Mouse (Mus musculus) adrenal gland, adult 2 months (tissue): ENCODE results near the gene Chrnb1. TPM values are rescaled to one million over a fixed set of nuclear protein-coding genes. Genes with fewer than 3 reads are reported as not detected.

Source experiments
- DNase-seq: peaks from one replicate; pipeline ENCODE4 v3.0.0; 2021
- polyA plus RNA-seq: library from polyadenylated mRNA; depleted of rRNA; stranded (reverse); fragments of >200 nt; gene quantifications from 2 replicates; pipeline ENCODE4 v1.2.3, GENCODE M21; 2012
- total RNA-seq, 2 experiments: library from RNA; stranded (reverse); gene quantifications; 2 replicates each; pipeline ENCODE4 v1.2.3; 2021

The Chrnb1 gene
- total and polyA plus RNA-seq, 3 experiments, result 1.7 to 3.1 (median 2.7) TPM

DNA sequence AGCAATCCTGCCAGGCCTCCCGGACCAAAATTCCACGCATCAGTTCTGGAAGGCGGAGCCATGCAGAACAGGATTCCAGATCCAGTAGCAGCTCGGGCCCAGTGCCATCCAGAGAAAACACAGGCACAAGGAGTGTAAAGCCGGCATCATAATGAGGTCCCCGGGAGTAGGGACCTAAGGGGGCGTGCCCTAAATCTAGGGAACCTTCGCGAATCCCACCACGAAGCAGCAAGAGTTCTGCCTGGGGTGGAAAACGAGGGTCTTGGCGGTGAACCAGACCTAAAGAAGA is 8.9 kb upstream of the Chrnb1 start:
- no peak for DNase-seq

DNA sequence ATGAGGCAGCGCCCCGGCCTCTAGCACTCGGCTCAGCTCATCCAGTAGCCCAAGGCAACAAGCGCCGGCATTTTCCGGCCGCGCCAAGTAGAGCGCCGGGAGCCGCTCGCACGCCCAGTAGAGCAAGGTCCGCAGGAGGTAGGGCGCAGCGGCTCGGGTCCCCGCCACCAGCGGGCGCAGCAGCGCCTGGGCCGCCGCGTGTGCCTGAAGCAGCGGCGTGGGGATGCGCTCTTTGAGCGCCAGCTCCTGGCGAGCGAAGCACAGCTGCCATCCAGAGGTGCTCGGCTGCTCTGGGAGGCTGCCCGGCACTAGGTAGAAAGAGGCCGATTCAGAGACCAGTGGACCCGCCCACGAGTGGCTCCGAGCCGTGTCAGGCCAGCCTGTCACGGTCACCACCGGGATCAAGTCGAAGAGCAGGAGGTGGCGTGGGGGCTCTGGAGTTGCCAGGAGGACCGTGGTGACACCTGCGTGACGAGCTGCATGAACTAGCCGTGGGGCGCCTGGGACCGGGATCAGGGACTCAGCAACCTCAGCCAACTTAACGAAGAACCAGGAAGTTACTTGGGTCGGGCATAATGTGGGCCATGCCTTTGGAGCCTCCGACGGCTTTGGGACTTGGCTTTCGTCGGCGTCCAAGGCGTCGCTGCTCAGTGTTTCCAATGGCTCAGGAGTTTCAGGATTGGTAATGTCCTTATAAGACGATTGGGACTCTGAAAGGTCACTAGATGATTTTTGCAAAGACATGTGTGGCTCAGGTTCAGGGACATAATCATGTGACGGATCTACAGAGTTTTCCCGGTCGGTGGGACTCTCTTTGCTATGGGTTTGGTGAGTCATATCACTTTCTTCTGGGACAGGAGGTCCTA is 8.3 kb upstream of the Chrnb1 start:
- DNase-seq, result peak; percentile 92

DNA sequence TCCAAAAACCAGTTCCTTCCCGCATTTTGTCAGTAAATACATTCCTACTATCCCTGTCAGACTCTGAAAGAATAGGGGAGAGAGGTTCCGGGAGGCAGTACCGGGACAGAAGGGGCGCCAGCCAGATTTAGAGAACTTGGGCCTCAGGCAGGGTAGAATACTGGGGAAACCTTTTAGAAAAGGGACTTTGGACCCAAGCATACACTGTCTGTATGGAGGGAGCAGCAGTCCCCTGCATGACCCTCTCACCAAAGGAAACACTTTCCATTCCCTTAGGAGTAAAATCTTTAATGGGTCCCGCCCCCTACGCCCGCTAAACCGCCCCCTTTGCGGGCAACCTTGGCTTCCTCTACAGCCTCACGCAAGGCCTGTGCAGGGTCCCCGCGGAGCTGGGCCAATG is 7.6 kb upstream of the Chrnb1 start:
- no peak for DNase-seq

DNA sequence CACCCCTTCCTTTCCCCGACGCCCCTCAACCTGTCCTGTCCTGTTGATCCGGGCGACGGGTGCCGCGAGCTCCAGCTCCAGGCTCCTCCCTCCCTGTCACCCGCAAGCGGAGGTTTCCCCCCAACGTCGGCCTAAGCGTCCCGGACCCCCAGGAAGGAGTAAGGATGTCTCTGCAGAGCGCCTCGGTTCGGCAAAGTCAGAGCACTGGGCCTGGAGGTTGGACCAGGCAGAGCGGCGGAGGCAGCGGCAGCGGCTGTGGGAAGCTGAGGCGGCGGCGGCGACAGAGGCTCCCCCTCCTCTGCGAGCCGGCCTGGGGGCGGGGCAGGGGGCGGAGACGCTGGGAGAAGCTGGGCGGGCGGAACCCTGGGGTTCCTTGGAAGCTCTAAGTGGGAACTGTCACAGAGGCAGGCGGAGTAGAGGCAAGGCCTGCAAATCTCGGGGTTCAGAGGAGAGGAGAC is 6.9 kb upstream of the Chrnb1 start:
- peak; percentile 95 for DNase-seq

DNA sequence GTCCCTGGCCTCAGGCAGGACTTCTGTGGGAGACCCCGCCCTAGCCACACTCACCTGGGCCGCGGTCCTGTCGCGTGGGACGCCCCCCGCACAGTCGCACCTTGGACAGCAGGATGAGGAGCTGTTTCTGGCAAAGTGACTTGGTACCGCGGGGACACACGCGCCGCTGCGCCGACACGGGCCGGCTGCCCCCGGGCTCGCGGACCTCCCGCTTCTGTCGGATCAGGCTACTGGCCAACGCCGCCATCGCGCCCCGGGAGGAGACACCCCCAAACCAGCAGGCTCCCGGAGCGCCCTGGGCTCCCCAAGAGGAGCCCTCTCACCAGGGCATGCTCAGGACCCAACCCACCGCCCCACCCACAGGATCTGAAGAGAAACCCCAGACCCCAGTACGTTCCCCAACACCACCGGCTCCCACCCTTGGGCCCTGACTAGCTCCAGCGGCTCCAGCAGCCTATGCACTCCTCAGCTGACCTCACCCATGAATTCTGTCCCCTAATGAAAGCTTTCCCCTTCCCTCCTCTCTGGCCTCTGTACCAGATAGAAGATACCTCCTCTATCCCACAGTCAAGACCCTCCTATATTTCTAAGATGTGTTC is 5.7 kb upstream of the Chrnb1 start, which contains the start of gene Fgf11:
Gene Fgf11, minus strand, starts transcription at position 479 of the 599 bp plus-strand sequence.
- no peak for DNase-seq

DNA sequence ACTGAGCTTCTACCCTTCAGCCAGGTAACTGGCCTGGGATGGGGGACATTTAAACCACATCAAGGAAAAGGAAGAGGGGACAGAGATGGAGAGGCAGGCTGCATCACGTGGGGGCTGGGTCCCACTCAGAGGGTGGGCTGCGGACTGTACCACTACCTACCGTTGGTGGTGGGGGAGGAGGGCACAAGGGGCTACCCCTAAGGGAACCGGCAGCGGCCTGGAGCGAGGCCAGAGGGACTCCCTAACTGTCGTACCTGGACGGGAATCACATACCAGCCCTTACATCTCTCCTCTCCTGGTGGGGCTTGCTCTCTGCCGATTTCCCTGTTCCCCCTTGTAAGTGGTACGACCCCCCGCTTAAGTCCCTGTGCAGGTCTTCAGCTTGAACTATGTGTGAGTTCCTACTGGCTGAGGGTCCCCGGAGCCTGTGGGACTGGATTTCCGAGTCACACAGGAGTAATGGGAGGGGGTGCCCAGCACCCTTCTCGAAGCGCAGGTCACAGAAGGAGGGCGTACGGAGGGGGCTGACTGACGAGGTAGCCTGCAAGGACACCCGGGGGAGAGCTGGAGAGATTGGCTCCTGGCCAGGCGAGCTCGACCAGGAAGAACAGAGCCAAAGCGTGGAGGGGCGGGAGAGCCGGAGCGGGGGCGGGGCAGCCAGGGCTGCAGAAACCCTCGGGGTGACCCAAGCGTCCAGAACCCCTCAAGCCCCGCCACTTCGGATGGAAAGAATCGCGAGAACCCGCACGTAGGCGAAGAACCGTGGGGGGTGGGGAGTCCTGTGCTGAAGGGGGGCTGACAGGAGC is 4.9 kb upstream of the Chrnb1 start:
- peak; percentile 55 for DNase-seq

DNA sequence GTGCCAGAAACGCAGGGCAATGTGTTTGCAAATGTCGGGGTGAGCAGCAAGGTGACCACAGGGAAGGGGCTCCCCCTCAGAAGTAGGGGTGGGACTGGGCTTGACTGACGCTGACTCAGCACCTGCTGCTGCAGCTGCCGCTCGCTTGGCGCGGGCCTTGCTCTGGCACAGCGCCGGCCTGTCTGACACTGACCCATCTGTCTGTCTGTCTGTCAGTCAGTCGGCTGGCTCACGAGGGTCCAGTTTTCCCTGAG is 4.3 kb upstream of the Chrnb1 start:
- no peak for DNase-seq

DNA sequence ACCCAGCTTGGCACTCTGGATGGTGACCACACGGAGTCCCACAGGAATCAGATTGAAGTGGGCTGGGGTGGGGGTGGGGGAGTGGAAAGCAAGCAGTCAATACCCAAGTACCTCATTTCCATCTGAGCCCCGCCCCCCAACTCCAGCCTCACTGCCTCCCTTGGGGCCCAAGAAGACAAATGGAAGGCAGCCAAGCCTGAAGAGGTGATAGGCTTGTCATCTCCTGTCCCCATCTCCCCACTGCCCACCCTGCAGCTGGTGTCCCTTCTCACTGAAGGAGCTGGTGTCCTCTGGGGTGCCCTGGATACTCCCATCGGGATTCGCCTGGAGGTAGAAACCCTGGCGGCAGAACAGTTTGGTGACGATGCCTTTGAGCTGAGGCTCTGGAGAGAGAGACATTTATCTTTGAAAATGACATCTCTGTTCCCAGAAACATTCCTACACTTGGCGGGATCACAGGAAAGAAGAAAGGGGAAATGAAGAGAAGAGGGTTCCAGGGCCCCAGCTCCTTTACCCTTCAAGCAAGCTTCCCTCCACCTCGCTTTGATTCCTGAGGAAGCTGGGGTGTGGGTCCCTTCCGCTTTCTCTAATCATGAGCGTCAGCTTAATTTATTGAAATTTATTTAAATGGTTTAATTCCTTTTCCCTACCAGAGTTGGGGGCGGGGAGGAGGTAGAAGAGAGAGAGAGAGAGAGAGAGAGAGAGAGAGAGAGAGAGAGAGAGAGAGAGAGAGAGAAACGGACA is 3.8 kb upstream of the Chrnb1 start:
- no peak for DNase-seq

DNA sequence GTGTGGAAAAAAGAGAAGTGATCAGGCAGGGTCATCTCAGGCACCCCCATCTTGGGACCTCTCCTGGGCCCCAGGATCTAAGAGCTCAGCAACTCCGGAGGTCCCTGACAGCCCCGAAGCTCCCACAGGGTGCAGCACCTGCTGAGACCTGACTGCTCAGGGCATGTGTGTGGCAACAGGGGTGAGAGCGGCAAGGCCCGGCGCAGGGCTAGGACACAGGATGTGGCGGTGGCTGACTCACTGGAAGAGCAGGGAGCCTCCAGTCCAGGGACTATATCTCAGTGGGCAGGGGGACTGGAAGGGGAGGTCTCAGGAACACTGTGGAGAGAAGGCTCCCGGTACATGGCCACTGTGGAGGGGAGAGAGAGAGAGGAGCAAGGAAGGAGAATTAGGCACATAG is 2.2 kb upstream of the Chrnb1 start:
- DNase-seq, result no peak

DNA sequence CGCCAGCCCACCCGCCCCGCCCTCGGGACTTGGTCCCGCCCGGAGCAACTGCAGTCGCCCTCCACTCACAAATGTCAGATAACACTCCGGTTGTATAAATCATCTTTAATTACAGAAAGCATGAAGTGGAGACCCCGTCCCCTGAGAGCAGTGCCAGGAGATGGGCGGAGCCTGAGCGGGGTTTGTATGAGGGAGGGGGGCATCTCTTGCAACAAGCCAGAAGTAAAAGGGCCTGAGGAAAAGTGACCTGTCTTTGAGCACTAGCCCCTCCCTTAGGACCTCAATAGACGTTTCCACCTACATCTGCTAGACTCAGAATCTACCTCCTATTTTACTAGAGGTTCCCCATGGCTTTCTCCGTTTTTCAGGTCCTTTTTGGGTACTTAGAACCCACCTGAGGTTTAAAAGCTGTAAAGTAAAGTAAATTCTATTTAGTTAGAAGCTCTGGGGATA is 266 bp upstream of the Chrnb1 start:
- DNase-seq, result no peak

DNA sequence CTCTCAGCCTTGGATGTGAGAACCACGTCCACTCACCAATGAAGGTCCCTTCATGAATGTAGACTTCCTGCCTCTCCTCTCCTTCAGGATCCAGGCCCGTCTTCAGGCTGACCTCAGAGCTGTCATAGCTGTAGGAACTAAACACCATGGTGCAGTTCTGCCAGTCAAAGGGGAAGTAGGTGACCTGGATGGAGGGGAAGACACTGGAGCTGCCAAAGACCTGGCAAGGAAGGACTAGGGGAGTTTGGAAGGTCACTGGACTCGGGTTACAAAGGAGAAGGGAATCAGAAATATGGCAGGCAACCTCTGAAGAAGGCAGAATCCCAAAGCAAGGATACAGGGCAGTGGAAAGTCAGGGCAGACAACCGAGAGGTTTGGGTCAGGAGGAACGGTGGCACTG is 2.3 kb downstream of the Chrnb1 start:
- no peak for DNase-seq

DNA sequence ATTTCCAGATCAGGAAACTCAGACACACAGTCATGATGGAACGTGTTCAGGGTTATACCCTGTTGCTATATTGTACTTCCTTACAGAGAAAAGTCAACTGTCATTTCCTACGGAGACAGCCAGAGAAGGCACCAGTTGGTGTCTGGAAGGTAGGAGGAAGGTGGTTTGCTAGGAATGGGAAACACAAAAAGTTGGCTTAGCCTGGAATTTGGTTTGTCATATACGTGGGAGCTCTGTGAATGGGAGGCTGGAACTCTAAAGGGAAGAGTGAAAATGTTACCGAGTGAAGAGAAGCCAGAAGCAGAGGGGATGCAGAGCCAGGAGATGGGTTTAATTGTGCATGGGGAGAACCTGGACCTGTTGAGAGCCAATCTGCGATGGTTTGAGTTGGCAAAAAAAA is 4.3 kb downstream of the Chrnb1 start:
- no peak for DNase-seq

DNA sequence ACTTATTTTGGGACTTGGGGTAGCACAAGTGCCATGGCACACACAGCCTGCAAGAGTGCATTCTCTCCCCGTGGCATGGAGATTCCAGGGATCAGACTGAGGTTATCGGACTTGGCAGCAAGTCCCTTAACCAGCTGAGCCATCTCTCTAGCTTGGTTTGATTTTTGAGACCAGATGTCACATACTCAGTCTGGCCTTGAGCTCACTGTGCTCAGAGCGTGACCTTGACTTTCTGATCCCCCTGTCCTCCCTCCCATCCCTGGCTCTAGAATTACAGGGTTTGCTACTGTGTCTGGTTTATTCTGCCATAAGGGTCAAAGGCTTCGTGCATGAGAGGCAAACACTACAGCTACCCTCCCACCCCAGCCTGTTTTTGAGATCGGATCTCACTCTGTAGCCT is 6.3 kb downstream of the Chrnb1 start:
- DNase-seq, result peak; percentile 71

DNA sequence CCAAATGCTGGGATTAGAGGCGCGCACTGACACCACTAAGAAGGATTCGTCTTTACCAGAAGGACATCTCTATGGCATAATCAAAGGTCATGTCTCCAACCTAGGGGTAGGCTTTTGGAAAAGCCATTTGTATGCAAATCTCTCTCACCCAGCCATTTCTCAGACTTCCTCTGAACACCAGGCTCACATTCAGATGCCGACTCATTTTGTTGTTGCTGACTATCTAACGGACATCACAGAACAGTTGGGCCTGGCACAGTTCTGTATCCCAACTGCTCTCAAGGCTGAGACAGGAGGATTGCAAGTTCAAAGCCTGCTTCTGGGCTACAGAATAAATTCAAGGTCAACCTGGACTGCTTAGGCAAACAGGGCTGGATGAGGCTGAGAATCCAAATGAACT is 8.4 kb downstream of the Chrnb1 start:
- no peak for DNase-seq

DNA sequence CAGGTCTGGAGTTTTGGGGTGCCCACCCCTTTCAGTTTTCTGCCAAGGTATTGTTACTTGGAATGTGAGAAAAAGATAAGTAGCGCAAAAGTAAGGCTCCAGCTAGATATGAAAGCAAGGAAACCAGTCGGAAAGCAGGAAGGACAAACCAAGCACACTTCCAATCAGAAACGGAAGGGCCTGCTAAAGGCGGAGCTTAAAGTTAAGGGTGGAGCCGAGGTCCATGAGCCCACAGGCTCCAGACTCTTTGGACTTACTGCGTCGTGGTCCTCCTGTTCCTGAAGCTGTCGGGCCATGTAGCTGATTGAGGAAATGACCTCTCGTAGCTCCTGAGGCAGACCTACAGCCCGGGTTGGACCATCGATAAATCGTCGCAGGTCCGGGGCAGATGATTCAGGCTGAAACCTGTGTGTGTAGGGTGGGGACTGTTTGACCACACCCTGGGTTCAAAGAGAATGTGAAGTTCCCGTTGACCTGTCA is 10.9 kb downstream of the Chrnb1 start:
- DNase-seq, result peak; percentile 61

DNA sequence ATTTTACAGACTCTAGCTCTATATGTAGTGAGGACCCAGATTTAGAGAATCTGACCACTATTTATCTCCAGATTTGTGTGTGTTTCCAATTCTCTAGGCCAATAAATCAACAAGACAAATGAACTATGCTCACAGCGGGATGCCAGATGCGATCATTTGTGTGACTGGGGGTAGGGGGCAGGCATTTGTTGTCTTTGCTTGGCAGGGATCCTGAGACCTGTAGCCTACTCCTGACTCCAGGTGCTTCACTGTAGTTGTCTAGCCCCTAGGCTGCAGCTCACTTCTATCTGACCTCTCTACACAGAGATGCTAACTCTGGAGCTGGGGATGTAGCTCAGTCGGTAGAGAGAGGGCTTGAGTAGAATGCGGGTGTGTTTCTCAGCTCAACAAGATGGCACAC is 13.9 kb downstream of the Chrnb1 start:
- no peak for DNase-seq

DNA sequence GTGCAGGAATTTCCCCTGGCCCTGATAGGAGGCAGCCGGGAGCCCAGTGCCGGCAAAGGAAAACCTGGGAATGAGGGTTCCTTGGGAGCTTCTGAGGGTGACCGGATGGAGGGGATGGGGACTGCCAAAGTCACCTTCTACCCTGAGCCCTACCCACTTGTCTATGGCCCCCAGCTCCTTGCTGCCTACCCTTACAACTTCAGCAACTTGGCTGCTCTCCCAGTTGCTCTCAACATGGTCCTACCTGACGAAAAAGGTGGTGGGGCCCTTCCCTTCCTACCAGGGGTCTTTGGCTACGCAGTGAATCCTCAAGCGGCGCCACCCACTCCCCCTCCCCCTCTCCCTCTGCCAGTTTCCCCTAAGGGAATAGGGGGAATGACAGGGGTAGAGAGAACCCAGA is 16.8 kb downstream of the Chrnb1 start:
- no peak for DNase-seq

DNA sequence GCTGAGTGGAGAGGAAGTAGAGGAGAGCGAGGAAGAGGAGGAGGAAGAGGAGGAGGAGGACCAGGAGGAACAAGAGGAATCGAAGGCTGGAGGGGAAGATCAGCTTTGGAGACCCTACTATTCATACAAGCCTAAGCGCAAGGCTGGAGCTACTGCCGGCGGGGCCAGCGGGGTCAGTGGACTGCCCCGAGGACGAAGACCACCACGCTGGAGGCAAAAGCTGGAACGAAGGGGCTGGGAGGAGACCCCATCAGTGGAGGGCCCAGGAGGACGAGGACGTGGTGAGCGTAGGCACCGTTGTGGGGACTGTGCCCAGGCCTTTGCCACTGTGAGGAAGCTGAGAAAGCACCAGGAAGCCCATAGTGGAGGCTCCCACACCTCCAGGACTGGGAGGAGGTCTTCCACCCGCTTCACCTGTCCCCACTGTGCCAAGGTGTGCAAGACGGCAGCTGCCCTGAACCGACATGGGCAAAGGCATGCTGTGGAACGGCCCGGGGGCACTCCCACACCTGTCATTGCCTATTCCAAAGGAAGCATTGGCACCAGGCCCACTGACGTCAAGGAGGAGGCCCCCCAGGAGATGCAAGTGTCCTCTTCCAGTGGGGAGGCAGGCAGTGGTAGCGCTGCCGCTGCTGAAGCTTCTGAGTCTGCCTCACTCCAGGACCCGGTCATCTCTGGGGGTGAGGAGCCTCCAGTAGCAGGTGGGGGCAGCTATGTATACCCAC is 17.3 kb downstream of the Chrnb1 start:
- DNase-seq, result no peak

DNA sequence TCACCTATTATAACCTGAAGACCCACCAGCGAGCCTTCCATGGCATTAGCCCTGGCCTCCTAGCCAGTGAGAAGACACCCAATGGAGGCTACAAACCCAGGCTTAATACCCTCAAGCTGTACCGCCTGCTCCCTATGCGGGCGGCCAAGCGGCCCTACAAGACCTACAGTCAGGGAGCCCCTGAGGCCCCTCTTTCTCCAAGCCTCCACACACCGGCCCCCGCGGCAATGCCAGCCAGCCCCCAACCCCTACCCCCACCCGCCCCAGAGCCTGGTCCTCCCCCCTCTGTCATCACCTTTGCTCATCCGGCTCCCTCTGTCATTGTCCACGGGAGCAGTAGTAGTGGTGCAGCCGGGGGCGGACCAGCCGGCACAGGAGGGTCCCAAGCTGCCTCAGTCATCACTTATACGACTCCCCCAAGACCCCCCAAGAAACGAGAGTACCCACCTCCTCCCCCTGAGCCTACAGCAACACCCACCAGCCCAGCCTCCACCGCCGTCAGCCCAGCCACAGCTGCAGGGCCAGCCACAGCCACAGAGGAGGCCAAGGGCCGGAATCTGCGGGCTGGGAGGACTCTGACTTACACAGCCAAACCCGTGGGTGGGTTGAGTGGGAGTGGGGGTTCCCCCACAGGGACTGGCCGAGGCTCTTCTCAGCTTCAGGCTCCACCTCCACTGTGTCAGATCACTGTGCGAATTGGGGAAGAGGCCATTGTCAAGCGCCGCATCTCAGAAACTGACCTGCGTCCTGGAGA is 18.1 kb downstream of the Chrnb1 start:
- DNase-seq, result no peak

DNA sequence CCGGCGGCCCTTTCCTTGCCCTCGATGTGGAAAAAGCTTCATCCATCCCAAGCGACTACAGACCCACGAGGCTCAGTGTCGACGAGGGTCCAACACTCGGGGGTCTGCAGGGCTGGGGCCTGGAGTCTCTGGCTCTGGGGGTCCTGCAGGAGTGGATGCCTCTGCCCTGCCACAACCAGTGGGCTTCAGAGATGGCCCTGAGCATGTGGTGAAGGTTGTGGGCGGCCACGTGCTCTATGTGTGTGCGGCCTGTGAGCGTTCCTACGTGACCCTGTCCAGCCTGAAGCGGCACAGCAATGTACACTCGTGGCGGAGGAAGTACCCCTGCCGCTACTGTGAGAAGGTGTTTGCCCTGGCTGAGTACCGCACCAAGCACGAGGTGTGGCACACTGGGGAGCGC is 19.3 kb downstream of the Chrnb1 start:
- no peak for DNase-seq

DNA sequence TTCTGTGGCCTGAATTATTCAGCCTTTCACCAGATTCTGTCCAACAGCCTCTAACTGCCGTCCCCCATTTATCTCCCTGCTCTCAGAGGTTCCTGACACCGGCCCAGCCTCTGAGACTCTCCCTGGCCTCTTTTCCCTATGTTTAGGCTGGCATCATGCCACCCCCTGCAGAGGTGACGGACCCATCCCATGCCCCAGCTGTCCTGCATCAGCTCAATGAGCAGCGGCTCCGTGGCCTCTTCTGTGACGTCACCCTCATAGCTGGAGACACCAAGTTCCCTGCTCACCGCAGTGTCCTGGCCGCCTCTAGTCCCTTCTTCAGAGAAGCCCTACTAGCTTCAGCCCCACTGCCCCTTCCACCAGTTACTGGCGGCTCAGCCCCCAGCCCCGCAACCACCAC is 20.0 kb downstream of the Chrnb1 start:
- DNase-seq, result no peak
